Mouse (Mus musculus): Measurements from ENCODE around the gene Nolc1. TPM values are rescaled to one million over a fixed set of nuclear protein-coding genes. Genes with fewer than 3 reads are reported as not detected.

Gene Nolc1
- polyA plus RNA-seq, 1 experiment, result 56.2 TPM

- no peak overlapping the region for H3K4me3 ChIP-seq (ENCODE audit: insufficient read depth, low read length)
- TF ChIP-seq POLR2A (IDR thresholded peaks at IDR 0.05; ENCODE audit: low read depth, low read length), result no peak
- TF ChIP-seq CTCF (IDR thresholded peaks at IDR 0.05; ENCODE audit: borderline replicate concordance, insufficient read depth, low read length), result no peak
- no peak overlapping the region for H3K27ac ChIP-seq (ENCODE audit: insufficient read depth, low read length)
- no peaks in the 10 kb centered on the region for H3K4me1 ChIP-seq (ENCODE audit: control insufficient read depth, insufficient read depth, low read length)
Observed at GRCm38 (mm10) chr19:46085185-46085584, 9.5 kb downstream of the Nolc1 start.

GRCm38 (mm10) chr19:46086337-46086736 lies 10.7 kb downstream of the Nolc1 start:
- no peaks in the 10 kb centered on the region for H3K4me1 ChIP-seq (ENCODE audit: control insufficient read depth, insufficient read depth, low read length)
- no peak overlapping the region for H3K27ac ChIP-seq (ENCODE audit: insufficient read depth, low read length)
- no peak overlapping the region for H3K4me3 ChIP-seq (ENCODE audit: insufficient read depth, low read length)
- TF ChIP-seq CTCF (IDR thresholded peaks at IDR 0.05; ENCODE audit: borderline replicate concordance, insufficient read depth, low read length) (no peak), POLR2A (IDR thresholded peaks at IDR 0.05; ENCODE audit: low read depth, low read length) (no peak)

- TF ChIP-seq POLR2A (IDR thresholded peaks at IDR 0.05; ENCODE audit: low read depth, low read length), result no peak
- no peak for TF ChIP-seq CTCF (IDR thresholded peaks at IDR 0.05; ENCODE audit: borderline replicate concordance, insufficient read depth, low read length)
- no peak overlapping the region for H3K4me3 ChIP-seq (ENCODE audit: insufficient read depth, low read length)
- no peaks in the 10 kb centered on the region for H3K4me1 ChIP-seq (ENCODE audit: control insufficient read depth, insufficient read depth, low read length)
- H3K27ac ChIP-seq (ENCODE audit: insufficient read depth, low read length), result no peak overlapping the region
Observed at GRCm38 (mm10) chr19:46087871-46088270, 12.2 kb downstream of the Nolc1 start.

DNA sequence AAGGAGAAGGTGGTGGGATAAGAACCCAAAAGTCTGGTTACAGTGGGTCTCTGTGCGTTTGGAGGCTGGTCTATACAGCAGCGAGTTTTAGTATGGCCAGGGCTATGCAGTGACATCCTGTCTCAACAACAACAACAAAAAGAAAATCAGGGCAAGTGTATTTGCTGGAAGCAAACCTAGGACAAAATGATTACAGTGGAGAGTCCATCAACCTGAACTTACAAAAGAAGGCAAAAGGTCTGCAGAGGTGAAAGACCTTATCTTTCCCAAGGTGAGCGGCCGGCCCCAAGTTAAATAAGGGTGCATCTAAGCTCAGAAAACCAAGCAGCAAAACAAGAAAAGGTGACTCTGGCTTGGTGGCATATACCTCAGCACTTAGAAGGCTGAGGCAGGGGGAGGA lies 16.0 kb downstream of the Nolc1 start:
- TF ChIP-seq POLR2A (IDR thresholded peaks at IDR 0.05; ENCODE audit: low read depth, low read length), result no peak
- no peak for TF ChIP-seq CTCF (IDR thresholded peaks at IDR 0.05; ENCODE audit: borderline replicate concordance, insufficient read depth, low read length)
- no peaks in the 10 kb centered on the region for H3K4me1 ChIP-seq (ENCODE audit: control insufficient read depth, insufficient read depth, low read length)
- no peak overlapping the region for H3K4me3 ChIP-seq (ENCODE audit: insufficient read depth, low read length)
- H3K27ac ChIP-seq (ENCODE audit: insufficient read depth, low read length), result no peak overlapping the region

DNA sequence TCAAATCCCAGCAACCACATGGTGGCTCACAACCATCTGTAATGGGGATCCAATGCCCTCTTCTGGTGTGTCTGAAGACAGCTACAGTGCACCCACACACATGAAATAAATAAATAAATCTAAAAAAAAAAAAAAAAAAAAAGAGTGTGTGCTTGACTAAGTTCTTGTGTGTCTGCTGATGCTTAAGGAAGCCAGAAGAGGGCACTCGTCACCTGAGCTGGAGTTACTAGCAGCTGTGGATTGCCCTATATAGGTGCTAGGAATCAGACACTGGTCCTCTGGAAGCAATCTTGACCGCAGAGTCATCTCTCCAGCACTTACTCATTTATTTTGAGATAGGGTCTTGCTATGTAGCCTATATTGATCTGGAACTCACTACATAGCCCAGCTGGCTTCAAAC lies 18.5 kb downstream of the Nolc1 start:
- TF ChIP-seq CTCF (IDR thresholded peaks at IDR 0.05; ENCODE audit: borderline replicate concordance, insufficient read depth, low read length) (no peak), POLR2A (IDR thresholded peaks at IDR 0.05; ENCODE audit: low read depth, low read length) (no peak)
- Histone ChIP-seq H3K27ac (ENCODE audit: insufficient read depth, low read length) (no peak overlapping the region), H3K4me1 (ENCODE audit: control insufficient read depth, insufficient read depth, low read length) (no peaks in the 10 kb centered on the region), H3K4me3 (ENCODE audit: insufficient read depth, low read length) (no peak overlapping the region)

GRCm38 (mm10) chr19:46095291-46095690 lies 19.6 kb downstream of the Nolc1 start:
- Histone ChIP-seq H3K4me3 (ENCODE audit: insufficient read depth, low read length) (no peak overlapping the region), H3K27ac (ENCODE audit: insufficient read depth, low read length) (no peak overlapping the region), H3K4me1 (ENCODE audit: control insufficient read depth, insufficient read depth, low read length) (no peaks in the 10 kb centered on the region)
- TF ChIP-seq POLR2A (IDR thresholded peaks at IDR 0.05; ENCODE audit: low read depth, low read length), result no peak
- TF ChIP-seq CTCF (IDR thresholded peaks at IDR 0.05; ENCODE audit: borderline replicate concordance, insufficient read depth, low read length), result no peak

- H3K27ac ChIP-seq (ENCODE audit: insufficient read depth, low read length), result no peak overlapping the region
Observed at GRCm38 (mm10) chr19:46096396-46096795, 20.7 kb downstream of the Nolc1 start.

DNA sequence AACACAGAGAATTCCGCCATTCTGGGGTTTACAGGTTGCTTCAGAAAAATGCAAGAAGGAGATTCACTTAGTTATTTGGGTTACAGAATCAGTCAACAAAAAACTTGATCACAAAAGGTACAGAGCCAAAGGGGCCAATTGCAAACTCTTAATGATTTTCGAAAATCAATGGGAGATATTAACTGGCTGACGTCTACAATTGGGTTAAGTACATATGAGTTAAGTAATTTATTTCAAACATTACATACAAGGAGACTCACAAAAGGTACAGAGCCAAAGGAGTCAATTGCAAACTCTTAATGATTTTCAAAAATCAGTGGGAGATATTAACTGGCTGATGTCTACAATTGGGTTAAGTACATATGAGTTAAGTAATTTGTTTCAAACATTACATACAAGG lies 23.9 kb downstream of the Nolc1 start:
- TF ChIP-seq POLR2A (IDR thresholded peaks at IDR 0.05; ENCODE audit: low read depth, low read length), result no peak
- TF ChIP-seq CTCF (IDR thresholded peaks at IDR 0.05; ENCODE audit: borderline replicate concordance, insufficient read depth, low read length), result no peak
- no peaks in the 10 kb centered on the region for H3K4me1 ChIP-seq (ENCODE audit: control insufficient read depth, insufficient read depth, low read length)
- H3K4me3 ChIP-seq (ENCODE audit: insufficient read depth, low read length), result no peak overlapping the region
- no peak overlapping the region for H3K27ac ChIP-seq (ENCODE audit: insufficient read depth, low read length)

More at GRCm38 (mm10) chr19:46096396-46096795, 20.7 kb downstream of the Nolc1 start:
- no peaks in the 10 kb centered on the region for H3K4me1 ChIP-seq (ENCODE audit: control insufficient read depth, insufficient read depth, low read length)
- TF ChIP-seq POLR2A (IDR thresholded peaks at IDR 0.05; ENCODE audit: low read depth, low read length) (no peak), CTCF (IDR thresholded peaks at IDR 0.05; ENCODE audit: borderline replicate concordance, insufficient read depth, low read length) (no peak)
- no peak overlapping the region for H3K4me3 ChIP-seq (ENCODE audit: insufficient read depth, low read length)

DNA sequence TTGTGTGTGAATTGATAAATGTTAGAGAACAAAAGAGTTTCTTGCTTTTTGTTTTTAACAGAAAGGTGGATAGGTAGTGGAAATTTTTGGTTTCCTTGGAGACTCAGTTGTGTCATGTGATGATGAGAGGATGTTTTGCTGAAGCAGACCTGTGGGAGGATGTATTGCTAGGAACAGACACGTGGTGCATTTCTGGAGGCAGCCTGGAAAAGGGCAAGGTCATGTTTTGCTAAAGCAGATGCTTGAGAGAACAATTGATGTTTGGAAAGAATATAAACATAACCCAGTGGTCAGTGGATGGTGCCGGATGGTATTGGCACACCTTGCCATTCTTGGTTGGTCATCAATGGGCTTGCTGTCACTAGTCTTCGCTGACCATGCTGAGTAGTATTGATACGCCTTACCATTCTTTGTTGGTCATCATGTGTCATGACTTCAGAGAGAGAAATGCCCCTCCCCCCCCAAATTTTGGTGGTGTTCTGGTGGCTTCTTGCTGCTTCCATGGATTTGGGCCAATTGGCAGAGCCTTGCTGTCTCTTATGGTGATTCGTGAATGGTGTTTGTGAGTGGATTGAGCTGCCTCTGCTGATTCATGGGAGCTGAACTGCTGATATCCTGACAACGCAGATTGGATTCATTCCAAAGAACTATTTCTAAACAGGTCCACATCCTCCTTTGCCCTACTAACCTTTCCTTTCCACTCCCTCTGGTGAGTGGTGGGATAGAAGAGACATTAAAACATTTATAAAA lies 27.9 kb downstream of the Nolc1 start:
- H3K27ac ChIP-seq (ENCODE audit: insufficient read depth, low read length), result no peak overlapping the region
- H3K4me1 ChIP-seq (ENCODE audit: control insufficient read depth, insufficient read depth, low read length), result no peaks in the 10 kb centered on the region
- no peak overlapping the region for H3K4me3 ChIP-seq (ENCODE audit: insufficient read depth, low read length)
- no peak for TF ChIP-seq CTCF (IDR thresholded peaks at IDR 0.05; ENCODE audit: borderline replicate concordance, insufficient read depth, low read length)
- no peak for TF ChIP-seq POLR2A (IDR thresholded peaks at IDR 0.05; ENCODE audit: low read depth, low read length)

DNA sequence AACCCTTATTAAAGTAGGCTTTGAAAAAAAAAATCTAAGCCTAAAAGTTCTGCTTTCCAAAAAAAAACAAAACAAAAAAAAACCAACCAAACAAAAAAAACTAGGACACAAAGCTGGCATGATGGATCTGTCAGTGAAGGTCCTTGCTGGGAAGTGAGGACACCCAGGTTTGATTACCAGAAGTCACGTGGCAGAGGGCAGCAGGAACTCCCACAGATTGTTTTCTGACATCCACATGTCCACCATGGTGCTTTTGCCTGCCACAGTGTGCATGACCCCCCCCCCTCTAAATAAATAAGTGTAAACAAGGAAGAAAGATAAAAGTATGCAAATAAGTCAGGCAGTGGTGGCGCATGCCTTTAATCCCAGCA lies 28.5 kb downstream of the Nolc1 start:
- no peak overlapping the region for H3K4me3 ChIP-seq (ENCODE audit: insufficient read depth, low read length)
- H3K27ac ChIP-seq (ENCODE audit: insufficient read depth, low read length), result no peak overlapping the region
- H3K4me1 ChIP-seq (ENCODE audit: control insufficient read depth, insufficient read depth, low read length), result no peaks in the 10 kb centered on the region
- TF ChIP-seq POLR2A (IDR thresholded peaks at IDR 0.05; ENCODE audit: low read depth, low read length) (no peak), CTCF (IDR thresholded peaks at IDR 0.05; ENCODE audit: borderline replicate concordance, insufficient read depth, low read length) (no peak)
